9 mouse cellular contexts compared by ENCODE assay signal in the genomic region with DNA sequence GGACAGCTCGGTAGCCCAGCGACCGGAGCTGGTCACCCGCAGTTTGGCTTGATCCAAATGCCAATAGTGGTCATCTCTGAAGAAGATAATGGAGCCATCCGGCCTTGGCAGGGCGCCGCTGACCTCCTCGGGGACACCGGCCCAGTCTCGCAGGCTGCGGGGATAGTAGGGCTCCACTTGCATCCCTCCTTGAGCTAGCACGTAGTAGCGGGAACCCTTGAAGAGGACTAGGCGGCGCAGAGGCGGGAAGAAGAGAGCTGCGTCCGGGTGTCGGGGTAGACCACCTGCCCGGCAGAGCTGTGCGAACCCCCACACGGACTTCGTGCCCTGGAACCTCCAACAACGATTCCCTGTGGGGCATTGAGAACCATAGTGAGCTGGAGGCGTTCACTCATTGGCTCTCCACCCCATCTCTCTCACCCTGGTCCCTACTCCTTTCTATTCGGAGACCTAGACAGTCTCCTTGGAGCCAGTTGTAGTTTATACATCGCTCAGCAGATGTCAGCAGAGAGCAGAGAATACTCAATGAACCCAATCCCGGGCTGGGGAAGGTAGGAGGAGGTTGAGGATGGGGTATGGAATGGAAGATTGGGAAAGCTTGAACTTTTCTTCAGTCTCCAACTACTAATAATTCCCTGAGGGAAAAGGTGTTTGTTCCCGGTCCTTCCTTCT. TPM values are rescaled to one million over a fixed set of nuclear protein-coding genes. Genes with fewer than 3 reads are reported as not detected.
DNase-seq lines count a peak whose midpoint lies in the region; ATAC-seq and TF ChIP-seq lines count a peak whose summit lies in the region.
"Had no signal": no experiment of that assay in that cellular context is flagged by ENCODE, and none has a peak within 500 bp of the region (broad histone marks: within the 10 kb centered on the region; RNA-seq: fewer than 3 reads in every experiment).

No protein-coding gene starts in this region.

- H3K79me2 ChIP-seq in MEL (ENCODE audit: control insufficient read depth, insufficient read depth, low read length, poor library complexity): no peaks in the 10 kb centered on the region; the same call in 1 of the 2 replicates

- peak; percentile 67 for DNase-seq in MEL (ENCODE audit: low read depth, low spot score)
- DNase-seq in c-Kit-positive CD71-negative TER-119-negative erythroid progenitor cells, embryonic 14.5 days (ENCODE audit: low read depth): peak; percentile 77
- peak; percentile 79 for DNase-seq in forebrain, embryonic 11.5 days (ENCODE audit: low spot score)
- DNase-seq in heart, postnatal 14 days: peak; percentile 80 to 89
- DNase-seq in kidney, postnatal 4 days: peak; percentile 82 to 83
- peak; percentile 28 to 64 for DNase-seq in thymus, postnatal 10 days (ENCODE audit: low spot score in 2 of 2)

- WGBS in forebrain, embryonic 11.5 days: 12% methylated on average over 29 of the region's 29 CpGs
- WGBS in liver, embryonic 16.5 days (ENCODE audit: insufficient replicate concordance): 8% methylated on average over 29 of the region's 29 CpGs
- 11% methylated on average over 29 of the region's 29 CpGs for WGBS in neural tube, embryonic 12.5 days

- H3K9ac ChIP-seq in MEL (ENCODE audit: control insufficient read depth, low read depth, low read length, poor library complexity, severe bottlenecking): no peak overlapping the region
- no peak overlapping the region for H3K9ac ChIP-seq in forebrain, embryonic 11.5 days (ENCODE audit: low read length)
- H3K9ac ChIP-seq in liver, embryonic 16.5 days (ENCODE audit: low read depth, low read length): no peak overlapping the region
- H3K9ac ChIP-seq in neural tube, embryonic 12.5 days: 0 out of 2 replicates have a peak overlapping the region, but pooled peaks have one; percentile 3

- H3K9me3 ChIP-seq in MEL (replicated peaks; ENCODE audit: insufficient read depth, low read length): no peaks in the 10 kb centered on the region
- H3K9me3 ChIP-seq in forebrain, embryonic 11.5 days (ENCODE audit: control insufficient read depth, low read length): no peaks in the 10 kb centered on the region
- H3K9me3 ChIP-seq in liver, embryonic 16.5 days (replicated peaks; ENCODE audit: control insufficient read depth, low read length): no peaks in the 10 kb centered on the region
- H3K9me3 ChIP-seq in neural tube, embryonic 12.5 days: no peaks in the 10 kb centered on the region

- H3K27ac ChIP-seq in MEL (ENCODE audit: control insufficient read depth, low read depth, low read length): no peak overlapping the region
- H3K27ac ChIP-seq in forebrain, embryonic 11.5 days (ENCODE audit: low read depth, low read length): no peak overlapping the region
- no peak overlapping the region for H3K27ac ChIP-seq in liver, embryonic 16.5 days (ENCODE audit: low read length)
- H3K27ac ChIP-seq in neural tube, embryonic 12.5 days: no peak overlapping the region

- H3K36me3 ChIP-seq in MEL (ENCODE audit: control insufficient read depth in 1 of 2, insufficient read depth in 2 of 2, low read length in 2 of 2): no peaks in the 10 kb centered on the region
- no peaks in the 10 kb centered on the region for H3K36me3 ChIP-seq in forebrain, embryonic 11.5 days (ENCODE audit: control insufficient read depth, insufficient read depth, low read length)
- H3K36me3 ChIP-seq in liver, embryonic 16.5 days (ENCODE audit: control insufficient read depth, insufficient read depth): no peaks in the 10 kb centered on the region
- no peaks in the 10 kb centered on the region for H3K36me3 ChIP-seq in neural tube, embryonic 12.5 days

- intact Hi-C loops in heart, postnatal 14 days (cut with DNase I): loop anchor here (1.0 to 5.0 kb wide), 3 partner anchors 30 to 295 kb away; no protein-coding TSS in a partner anchor

- TF ChIP-seq EP300 in MEL (IDR thresholded peaks at IDR 0.05; ENCODE audit: low read depth in 1 of 2, low read length in 2 of 2): no peak

- TF ChIP-seq CTCF in MEL (IDR thresholded peaks at IDR 0.05 in 2 of 3, conservative IDR thresholded peaks at IDR 0.05 in 1 of 3; ENCODE audit: control insufficient read depth in 1 of 3, insufficient read depth in 1 of 3, low read depth in 2 of 3, low read length in 3 of 3, poor library complexity in 1 of 3, severe bottlenecking in 1 of 3): peak; percentile 59 to 84 (median 75)

- peak; percentile 81 for TF ChIP-seq RAD21 in MEL (IDR thresholded peaks at IDR 0.05; ENCODE audit: low read depth, low read length)

- H3K4me3 ChIP-seq in MEL (ENCODE audit: control insufficient read depth in 1 of 2, insufficient read depth in 1 of 2, low read depth in 2 of 2, low read length in 2 of 2): no peak overlapping the region
- H3K4me3 ChIP-seq in forebrain, embryonic 11.5 days (ENCODE audit: low read depth, low read length): peak overlapping the region; percentile 11; the same call in 1 of the 2 replicates
- no peak overlapping the region for H3K4me3 ChIP-seq in liver, embryonic 16.5 days (ENCODE audit: low read depth, low read length)
- no peak overlapping the region for H3K4me3 ChIP-seq in neural tube, embryonic 12.5 days

- H3K27me3 ChIP-seq in MEL (ENCODE audit: control insufficient read depth in 1 of 2, insufficient read depth in 2 of 2, low read length in 2 of 2): 0 out of 4 replicates have a peak, but pooled peaks cover 0 to 5% of the 10 kb centered on the region in 2 experiments
- peaks cover 45% of the 10 kb centered on the region for H3K27me3 ChIP-seq in forebrain, embryonic 11.5 days (ENCODE audit: control insufficient read depth, insufficient read depth, low read length)
- peaks cover 53% of the 10 kb centered on the region for H3K27me3 ChIP-seq in liver, embryonic 16.5 days (ENCODE audit: control insufficient read depth, insufficient read depth, low read depth, low read length)
- peaks cover 64% of the 10 kb centered on the region for H3K27me3 ChIP-seq in neural tube, embryonic 12.5 days (replicated peaks)

- no peaks in the 10 kb centered on the region for H3K4me1 ChIP-seq in MEL (ENCODE audit: control insufficient read depth in 1 of 2, insufficient read depth in 2 of 2, low read length in 2 of 2)
- H3K4me1 ChIP-seq in forebrain, embryonic 11.5 days (replicated peaks; ENCODE audit: control insufficient read depth, insufficient read depth, low read length): no peaks in the 10 kb centered on the region; the same call in 1 of the 2 replicates
- H3K4me1 ChIP-seq in liver, embryonic 16.5 days (ENCODE audit: control insufficient read depth, low read depth, low read length): peaks cover 16% of the 10 kb centered on the region
- H3K4me1 ChIP-seq in neural tube, embryonic 12.5 days: peaks cover 2% of the 10 kb centered on the region; the same call in 1 of the 2 replicates

- TF ChIP-seq POLR2A in MEL (IDR thresholded peaks at IDR 0.05; ENCODE audit: control insufficient read depth in 1 of 2, insufficient read depth in 1 of 2, low read depth in 1 of 2, low read length in 2 of 2, poor library complexity in 1 of 2): no peak

- 0 out of 2 replicates have a peak, but pooled peaks have one; percentile 39 for ATAC-seq in forebrain, embryonic 11.5 days (replicated peaks; ENCODE audit: low FRiP score)
- no peak for ATAC-seq in liver, embryonic 16.5 days (ENCODE audit: low read depth)
- ATAC-seq in neural tube, embryonic 12.5 days (ENCODE audit: low FRiP score, low read depth): no peak

- H3K4me2 ChIP-seq in forebrain, embryonic 11.5 days (ENCODE audit: low read depth, low read length, severe bottlenecking): peak overlapping the region; percentile 44
- peak overlapping the region; percentile 42 for H3K4me2 ChIP-seq in liver, embryonic 16.5 days (ENCODE audit: low read depth, low read length)
- H3K4me2 ChIP-seq in neural tube, embryonic 12.5 days (replicated peaks): peak overlapping the region; percentile 50

RNA-seq across cellular contexts. Expression of a gene that starts 5.3 kb away (rescaled TPM):
- total RNA-seq in MEL (2012; rRNA removed): not detected in 2 replicates
- under 1 TPM in 1 of 2 experiments, not detected in 1; 0.60 TPM for polyA plus RNA-seq in MEL (2012; ENCODE audit: insufficient read depth in 1 of 2, insufficient read length in 2 of 2, low read depth in 1 of 2, low replicate concordance in 2 of 2, missing spikeins in 1 of 2)
- polyA plus RNA-seq in forebrain, embryonic 11.5 days (2014; fragmentation: Nextera tagmentation; extraction: Ambion mirVana): 0.29 and 0.68 TPM in 2 replicates
- not detected for total RNA-seq in heart, postnatal 14 days (2021)
- 1.7 and 2.4 TPM in 2 replicates for polyA plus RNA-seq in liver, embryonic 16.5 days (2015; fragmentation: Nextera tagmentation; extraction: Ambion mirVana)
- 0.38 and 0.76 TPM in 2 replicates for polyA plus RNA-seq in neural tube, embryonic 12.5 days (2016; fragmentation: Nextera tagmentation; extraction: Ambion mirVana)
- total RNA-seq: gastrocnemius, postnatal 4 days had no signal

RNA-seq across cellular contexts. Expression of a gene that starts 13.5 kb away (rescaled TPM):
- total RNA-seq in MEL (2012; rRNA removed): not detected in 2 replicates
- polyA plus RNA-seq in MEL (2012; ENCODE audit: insufficient read depth in 1 of 2, insufficient read length in 2 of 2, low read depth in 1 of 2, low replicate concordance in 2 of 2, missing spikeins in 1 of 2): not detected
- not detected in 2 replicates for polyA plus RNA-seq in forebrain, embryonic 11.5 days (2014; fragmentation: Nextera tagmentation; extraction: Ambion mirVana)
- under 1 TPM in 1 of 2 experiments, not detected in 1; 0.24 TPM for total RNA-seq in heart, postnatal 14 days (2021)
- not detected in 2 replicates for polyA plus RNA-seq in liver, embryonic 16.5 days (2015; fragmentation: Nextera tagmentation; extraction: Ambion mirVana)
- polyA plus RNA-seq in neural tube, embryonic 12.5 days (2016; fragmentation: Nextera tagmentation; extraction: Ambion mirVana): 0.20 TPM in 1 of 2 replicates, not detected in the other

RNA-seq across cellular contexts. Expression of a gene that starts 20.1 kb away (rescaled TPM):
- total RNA-seq in MEL (2012; rRNA removed): not detected in 2 replicates
- under 1 TPM in 1 of 2 experiments, not detected in 1; 0.03 TPM for polyA plus RNA-seq in MEL (2012; ENCODE audit: insufficient read depth in 1 of 2, insufficient read length in 2 of 2, low read depth in 1 of 2, low replicate concordance in 2 of 2, missing spikeins in 1 of 2)
- 1.9 and 2.1 TPM in 2 replicates for polyA plus RNA-seq in forebrain, embryonic 11.5 days (2014; fragmentation: Nextera tagmentation; extraction: Ambion mirVana)
- total RNA-seq in heart, postnatal 14 days (2021): 1 to 10 TPM; 7.6 to 9.6 TPM
- polyA plus RNA-seq in liver, embryonic 16.5 days (2015; fragmentation: Nextera tagmentation; extraction: Ambion mirVana): 0.37 and 0.42 TPM in 2 replicates
- 2.4 and 2.7 TPM in 2 replicates for polyA plus RNA-seq in neural tube, embryonic 12.5 days (2016; fragmentation: Nextera tagmentation; extraction: Ambion mirVana)

RNA-seq across cellular contexts. Expression of a gene that starts 30.2 kb away (rescaled TPM):
- total RNA-seq in MEL (2012; rRNA removed): 31.8 and 51.2 TPM in 2 replicates
- 100 to 1,000 TPM in 1 of 2 experiments, not detected in 1; 236 TPM for polyA plus RNA-seq in MEL (2012; ENCODE audit: insufficient read depth in 1 of 2, insufficient read length in 2 of 2, low read depth in 1 of 2, low replicate concordance in 2 of 2, missing spikeins in 1 of 2)
- 13.8 and 14.9 TPM in 2 replicates for polyA plus RNA-seq in forebrain, embryonic 11.5 days (2014; fragmentation: Nextera tagmentation; extraction: Ambion mirVana)
- total RNA-seq in heart, postnatal 14 days (2021): 10 to 100 TPM; 37.8 to 38.5 TPM
- polyA plus RNA-seq in liver, embryonic 16.5 days (2015; fragmentation: Nextera tagmentation; extraction: Ambion mirVana): 4.1 and 4.2 TPM in 2 replicates
- 9.9 and 13.6 TPM in 2 replicates for polyA plus RNA-seq in neural tube, embryonic 12.5 days (2016; fragmentation: Nextera tagmentation; extraction: Ambion mirVana)

RNA-seq across cellular contexts. Expression of a gene that starts 33.8 kb away (rescaled TPM):
- not detected in 2 replicates for total RNA-seq in MEL (2012; rRNA removed)
- under 1 TPM in 1 of 2 experiments, not detected in 1; 0.04 TPM for polyA plus RNA-seq in MEL (2012; ENCODE audit: insufficient read depth in 1 of 2, insufficient read length in 2 of 2, low read depth in 1 of 2, low replicate concordance in 2 of 2, missing spikeins in 1 of 2)
- 4.1 and 4.6 TPM in 2 replicates for polyA plus RNA-seq in forebrain, embryonic 11.5 days (2014; fragmentation: Nextera tagmentation; extraction: Ambion mirVana)
- total RNA-seq in heart, postnatal 14 days (2021): 10 to 100 TPM; 30.4 to 31.9 TPM
- polyA plus RNA-seq in liver, embryonic 16.5 days (2015; fragmentation: Nextera tagmentation; extraction: Ambion mirVana): 0.02 and 0.07 TPM in 2 replicates
- 24.2 and 26.5 TPM in 2 replicates for polyA plus RNA-seq in neural tube, embryonic 12.5 days (2016; fragmentation: Nextera tagmentation; extraction: Ambion mirVana)
